Mouse (Mus musculus) liver, embryonic 12.5 days (tissue): ENCODE data around the gene Impdh1. TPM values are rescaled to one million over a fixed set of nuclear protein-coding genes. Genes with fewer than 3 reads are reported as not detected.
"Not testable (repeated sequence)": the region's sequence is repeated elsewhere in the genome, so short reads cannot be mapped to it uniquely, and the experiment has no call there.

ENCODE experiments used
- ATAC-seq: fragments of 200-750 bp; cut with Nextera tagmentation; 2 replicates; pipeline ENCODE4 v1.8.0; 2017; ENCODE audit warnings: moderate number of reproducible peaks, mild to moderate bottlenecking, moderate library complexity
- H3K27ac ChIP-seq: fragments of 300-500 bp; sonication (generic); 2 replicates; pipeline ENCODE4 v1.5.1; 2016; ENCODE audit warnings: mild to moderate bottlenecking
- H3K27me3 ChIP-seq: fragments of 300-500 bp; sonication (generic); replicated peaks from 2 replicates; pipeline ENCODE4 v1.6.1; 2016; ENCODE audit warnings: mild to moderate bottlenecking, moderate library complexity
- H3K36me3 ChIP-seq: fragments of 300-500 bp; sonication (generic); 2 replicates; pipeline ENCODE4 v1.6.1; 2016; ENCODE audit warnings: mild to moderate bottlenecking, moderate library complexity
- H3K4me1 ChIP-seq: fragments of 300-500 bp; sonication (generic); 2 replicates; pipeline ENCODE4 v1.6.1; 2016
- H3K4me2 ChIP-seq: fragments of 300-500 bp; sonication (generic); 2 replicates; pipeline ENCODE4 v1.6.1; 2016; ENCODE audit warnings: mild to moderate bottlenecking, moderate library complexity
- H3K4me3 ChIP-seq: fragments of 300-500 bp; sonication (generic); 2 replicates; pipeline ENCODE4 v1.5.1; 2016; ENCODE audit warnings: mild to moderate bottlenecking, moderate library complexity
- H3K9ac ChIP-seq: fragments of 300-500 bp; sonication (generic); 2 replicates; pipeline ENCODE4 v1.6.1; 2016; ENCODE audit warnings: mild to moderate bottlenecking, moderate library complexity
- H3K9me3 ChIP-seq: fragments of 300-500 bp; sonication (generic); replicated peaks from 2 replicates; pipeline ENCODE4 v1.6.1; 2016; ENCODE audit warnings: mild to moderate bottlenecking, moderate library complexity
- WGBS: fragments of 180-500 bp; shearing (Covaris S2); methylation state at CpG from one replicate; pipeline ENCODE4 v1.1.7; 2016; ENCODE audit not compliant: insufficient replicate concordance; 5-methylcytosine and 5-hydroxymethylcytosine counted together
- polyA plus RNA-seq: library from polyadenylated mRNA; unstranded; fragments of >200 nt; fragmentation: Nextera tagmentation; extraction: Ambion mirVana; gene quantifications from 2 replicates; pipeline ENCODE4 v1.2.1, GENCODE M21; 2016

The Impdh1 gene
- polyA plus RNA-seq, 1 experiment from 2014 or later = 14.3 TPM

DNA sequence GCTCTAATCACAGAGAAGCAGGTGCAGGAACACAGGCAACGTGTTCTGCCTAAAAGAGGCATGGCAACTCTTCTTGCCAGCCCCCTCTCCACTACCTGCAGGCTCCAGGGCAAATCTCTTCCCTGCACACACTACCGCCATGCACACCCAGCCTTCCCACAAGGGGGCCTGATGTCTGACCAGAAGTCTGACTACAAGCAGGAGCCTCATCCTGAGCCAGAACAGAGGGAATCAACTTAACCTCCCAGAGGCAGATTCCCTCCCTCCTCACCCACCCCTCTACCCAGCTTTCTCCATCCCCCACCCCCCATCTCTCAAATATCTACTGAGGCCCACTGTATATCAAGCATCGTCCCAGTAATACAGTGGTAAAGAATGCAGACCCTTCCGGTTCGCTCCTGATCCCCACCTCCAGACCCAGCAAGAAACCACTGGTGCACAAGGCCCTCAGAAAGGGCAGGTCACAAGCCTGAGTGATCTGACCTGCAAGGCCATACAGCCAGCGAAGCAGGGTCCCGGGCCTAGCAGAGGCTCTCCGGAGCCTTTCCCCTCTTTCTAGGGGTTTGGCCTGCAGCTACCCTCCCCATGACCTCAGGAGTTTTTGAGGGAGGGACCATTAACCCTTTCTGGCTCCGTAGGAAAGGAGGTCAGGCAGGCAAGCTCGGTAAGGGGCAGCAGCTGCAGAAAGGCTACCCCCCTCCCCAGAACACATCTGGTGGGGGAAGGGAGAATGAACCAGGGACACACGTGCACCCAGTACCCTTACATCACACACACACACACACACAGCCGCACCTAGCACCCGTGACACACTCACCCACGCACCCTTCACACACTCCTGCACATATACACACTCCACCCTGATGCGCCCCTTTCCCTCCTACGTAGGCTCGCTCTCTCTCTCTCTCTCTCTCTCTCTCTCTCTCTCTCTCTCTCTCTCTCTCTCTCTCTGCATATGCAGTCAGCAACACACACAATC, 38.0 kb downstream of the Impdh1 start:
- Histone ChIP-seq H3K27me3 (peaks cover 100% of the 10 kb centered on the region), H3K4me1 (peaks cover 7% of the 10 kb centered on the region), H3K27ac (no peak overlapping the region), H3K36me3 (no peaks in the 10 kb centered on the region), H3K9ac (no peak overlapping the region), H3K4me2 (peak overlapping the region; percentile 75), H3K9me3 (no peaks in the 10 kb centered on the region), H3K4me3 (no peak overlapping the region)
- WGBS = 20% methylated on average over 17 of the region's 17 CpGs
- ATAC-seq = peak; percentile 35; the same call in 1 of the 2 replicates

DNA sequence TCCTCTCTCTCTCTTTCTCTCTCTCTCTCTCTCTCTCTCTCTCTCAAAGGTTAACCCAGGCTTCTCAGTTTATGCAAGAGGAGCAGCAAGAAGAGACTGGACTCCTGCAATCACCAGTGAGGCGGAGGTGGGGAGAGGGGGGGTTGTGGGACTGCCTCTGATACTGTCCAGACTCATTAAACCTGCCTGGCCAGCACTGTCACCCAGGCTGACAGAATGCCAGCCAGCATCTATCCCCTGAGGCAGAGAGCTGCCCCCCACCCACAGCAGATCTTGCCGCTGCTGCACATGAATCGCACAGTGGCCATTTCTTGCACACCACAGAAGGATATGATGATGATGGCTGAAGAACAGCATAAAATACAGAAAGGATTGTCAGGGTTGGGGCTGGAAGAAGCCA, 41.1 kb downstream of the Impdh1 start:
- Histone ChIP-seq H3K4me1 (peaks cover 22% of the 10 kb centered on the region), H3K4me3 (no peak overlapping the region), H3K4me2 (no peak overlapping the region), H3K9me3 (no peaks in the 10 kb centered on the region), H3K27me3 (peaks cover 100% of the 10 kb centered on the region), H3K27ac (no peak overlapping the region), H3K9ac (no peak overlapping the region), H3K36me3 (no peaks in the 10 kb centered on the region)
- ATAC-seq = no peak
- 67% methylated on average over 3 of the region's 3 CpGs for WGBS

DNA sequence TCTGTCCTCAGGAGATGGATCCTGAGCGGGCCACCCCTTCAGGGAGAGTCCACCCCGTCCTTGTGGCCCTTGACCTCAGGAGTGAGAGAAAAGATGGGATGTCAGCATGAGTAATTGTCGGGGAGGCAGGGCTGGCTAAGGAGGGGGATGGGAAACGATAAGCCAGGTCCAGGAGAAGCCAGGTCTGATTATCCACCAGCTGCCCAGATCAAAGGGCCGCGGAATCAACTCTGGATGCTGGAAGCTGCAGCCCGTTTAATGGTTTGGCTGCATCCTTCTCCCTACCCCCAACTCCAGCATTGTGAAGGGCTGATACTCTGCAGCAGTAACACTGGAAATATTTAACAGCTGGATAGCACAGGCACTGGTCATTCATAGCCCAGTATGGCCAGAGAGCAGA, 41.8 kb downstream of the Impdh1 start:
- peaks cover 22% of the 10 kb centered on the region for H3K4me1 ChIP-seq
- H3K9me3 ChIP-seq = no peaks in the 10 kb centered on the region
- H3K36me3 ChIP-seq = no peaks in the 10 kb centered on the region
- H3K9ac ChIP-seq = no peak overlapping the region
- H3K4me2 ChIP-seq = no peak overlapping the region
- H3K27ac ChIP-seq = no peak overlapping the region
- peaks cover 100% of the 10 kb centered on the region for H3K27me3 ChIP-seq
- 18% methylated on average over 7 of the region's 7 CpGs for WGBS
- no peak for ATAC-seq
- no peak overlapping the region for H3K4me3 ChIP-seq

DNA sequence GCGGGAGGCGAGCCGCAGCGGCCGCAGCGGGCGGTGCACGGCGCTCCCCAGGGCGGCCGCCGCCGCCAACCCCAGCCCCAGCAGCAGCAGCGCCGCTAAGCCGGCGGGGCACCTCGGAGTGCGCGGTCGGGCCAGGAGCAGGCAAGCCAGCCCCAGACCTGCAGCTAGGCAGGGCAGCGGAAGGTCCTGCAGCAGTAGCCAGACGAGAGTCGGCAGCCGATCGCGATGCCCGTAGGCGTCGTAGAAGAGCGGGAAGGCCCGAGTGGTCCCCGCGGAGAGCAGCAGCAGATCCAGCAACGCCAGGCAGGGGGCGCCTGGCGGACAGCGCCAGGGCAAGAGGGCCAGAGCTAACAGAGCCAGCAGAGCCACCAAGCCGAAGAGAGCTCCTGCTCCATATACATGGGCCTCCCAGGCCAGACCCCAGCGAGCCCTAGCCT, 45.2 kb downstream of the Impdh1 start:
- H3K4me2 ChIP-seq = peak overlapping the region; percentile 71
- H3K9me3 ChIP-seq = no peaks in the 10 kb centered on the region
- peaks cover 98% of the 10 kb centered on the region for H3K27me3 ChIP-seq
- WGBS = under 1% methylated on average over 39 of the region's 40 CpGs
- ATAC-seq = peak; percentile 56
- no peaks in the 10 kb centered on the region for H3K36me3 ChIP-seq
- H3K4me1 ChIP-seq = peaks cover 16% of the 10 kb centered on the region
- H3K4me3 ChIP-seq = peak overlapping the region; percentile 49
- H3K9ac ChIP-seq = peak overlapping the region; percentile 32; the same call in 1 of the 2 replicates
- no peak overlapping the region for H3K27ac ChIP-seq

DNA sequence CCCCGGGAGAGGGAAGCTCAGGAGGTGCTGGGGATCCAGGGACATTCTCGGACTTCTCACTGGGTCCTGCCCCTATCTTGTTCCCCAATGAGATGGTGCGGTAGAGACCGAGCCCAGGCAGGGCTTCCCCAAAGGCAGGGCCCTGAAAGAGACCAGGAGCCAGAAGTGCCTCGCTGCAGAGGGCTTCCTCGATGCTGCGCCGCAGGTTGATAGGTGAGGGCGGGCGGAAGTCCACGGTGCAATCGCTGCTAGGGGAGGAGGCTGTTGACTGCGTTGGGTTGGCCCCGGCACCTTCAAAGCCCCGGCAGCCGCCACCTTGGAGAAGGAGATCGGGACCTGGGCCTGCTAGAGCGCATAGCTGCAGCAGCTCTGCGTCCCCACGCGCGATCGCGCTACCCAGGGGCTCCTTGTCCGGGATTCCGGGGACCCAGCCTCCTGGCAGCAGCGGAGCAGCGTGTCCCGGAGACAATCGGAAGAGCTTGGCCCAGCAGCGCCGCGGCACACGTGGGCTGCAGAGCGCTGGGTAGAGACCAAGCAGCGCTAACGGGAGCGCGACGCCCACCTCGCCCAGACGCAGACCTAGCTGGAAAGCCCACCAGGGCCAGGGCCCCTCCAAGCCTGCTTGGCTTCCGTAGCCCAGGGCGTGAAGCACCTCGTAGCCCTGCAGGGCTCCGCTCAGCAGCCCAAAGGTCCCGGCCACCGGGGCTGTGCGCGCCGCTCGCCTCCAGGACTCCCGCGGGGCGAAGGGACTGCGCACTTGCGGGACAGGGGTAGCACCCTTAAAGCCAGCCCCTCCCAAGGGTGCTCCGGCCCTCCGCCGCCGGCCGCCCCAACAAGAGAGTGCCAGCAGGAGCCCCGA, 45.9 kb downstream of the Impdh1 start:
- 2% methylated on average over 63 of the region's 63 CpGs for WGBS
- peaks cover 16% of the 10 kb centered on the region for H3K4me1 ChIP-seq
- H3K4me2 ChIP-seq = peak overlapping the region; percentile 71
- peak overlapping the region; percentile 32; the same call in 1 of the 2 replicates for H3K9ac ChIP-seq
- no peak overlapping the region for H3K27ac ChIP-seq
- ATAC-seq = peak; percentile 40; the same call in 1 of the 2 replicates
- peaks cover 97% of the 10 kb centered on the region for H3K27me3 ChIP-seq
- no peaks in the 10 kb centered on the region for H3K9me3 ChIP-seq
- no peaks in the 10 kb centered on the region for H3K36me3 ChIP-seq
- peak overlapping the region; percentile 49 for H3K4me3 ChIP-seq

DNA sequence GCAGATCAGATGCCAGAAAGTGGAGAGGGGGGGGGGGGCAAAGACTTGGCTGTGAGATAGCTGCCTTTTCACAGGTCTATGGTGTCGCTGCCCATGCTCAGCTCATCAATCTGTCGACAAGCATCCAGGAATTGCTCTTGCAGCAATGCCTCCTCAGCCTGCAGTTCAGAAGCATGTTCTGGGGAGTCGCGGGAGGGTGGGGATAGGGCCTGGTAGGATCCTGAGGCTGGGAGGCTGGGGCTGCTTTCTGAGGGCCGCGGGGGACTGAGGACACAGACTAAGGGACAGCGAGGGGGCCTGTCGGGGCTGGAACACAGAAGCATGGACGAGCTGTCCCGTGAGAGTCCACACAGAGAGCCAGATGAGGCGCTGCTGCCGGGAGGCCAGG, 46.5 kb downstream of the Impdh1 start:
- Histone ChIP-seq H3K4me2 (peak overlapping the region; percentile 71; the same call in 1 of the 2 replicates), H3K9me3 (no peaks in the 10 kb centered on the region), H3K4me3 (no peak overlapping the region), H3K36me3 (no peaks in the 10 kb centered on the region), H3K27me3 (peaks cover 93% of the 10 kb centered on the region), H3K9ac (no peak overlapping the region), H3K4me1 (peaks cover 20% of the 10 kb centered on the region), H3K27ac (no peak overlapping the region)
- ATAC-seq = no peak
- 6% methylated on average over 12 of the region's 12 CpGs for WGBS

DNA sequence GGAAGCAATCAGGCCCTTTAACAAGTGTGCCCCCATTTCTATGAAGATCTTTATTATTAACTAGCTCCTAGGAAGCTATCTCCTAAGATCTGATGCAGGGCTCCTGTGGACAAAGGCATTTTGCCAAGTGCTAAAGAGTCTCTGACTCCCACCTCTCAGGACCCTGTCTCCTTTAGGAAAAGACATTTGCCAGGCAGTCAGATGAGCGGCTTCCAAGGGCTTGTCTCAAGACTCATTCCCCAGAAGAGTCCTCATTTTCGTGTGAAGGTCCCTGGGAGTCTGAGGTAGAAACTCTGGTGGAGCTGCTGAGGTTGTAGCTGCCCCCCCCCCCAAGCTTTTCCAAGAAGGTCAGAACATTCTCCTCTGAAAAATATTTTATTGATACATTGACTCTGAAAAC, 47.3 kb downstream of the Impdh1 start:
- no peaks in the 10 kb centered on the region for H3K9me3 ChIP-seq
- no peak for ATAC-seq

DNA sequence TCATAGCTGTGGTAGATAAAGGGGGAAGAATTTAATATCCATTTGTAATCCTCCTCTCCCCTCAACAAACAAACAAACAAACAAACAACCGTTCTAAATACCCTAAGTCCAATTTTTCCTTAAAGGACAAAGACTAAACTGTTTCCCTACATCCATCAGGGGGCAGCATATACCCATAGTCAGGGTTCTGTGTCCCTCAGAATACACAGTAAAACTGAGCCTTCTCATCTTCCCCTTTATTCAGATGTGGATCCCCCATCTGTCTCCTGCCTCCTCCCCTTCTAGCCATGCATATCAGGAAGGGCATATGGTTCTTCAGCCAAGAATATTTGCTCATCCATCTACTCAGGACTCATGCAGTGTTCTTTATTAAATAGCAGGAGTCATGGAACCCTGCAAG, 50.0 kb downstream of the Impdh1 start:
- Histone ChIP-seq H3K9me3 (no peaks in the 10 kb centered on the region), H3K4me3 (no peak overlapping the region), H3K27me3 (peaks cover 58% of the 10 kb centered on the region), H3K36me3 (no peaks in the 10 kb centered on the region), H3K4me1 (peaks cover 38% of the 10 kb centered on the region), H3K27ac (no peak overlapping the region), H3K4me2 (no peak overlapping the region), H3K9ac (no peak overlapping the region)
- 0% methylated on average over 1 of the region's 1 CpGs for WGBS
- no peak for ATAC-seq

More for the DNA sequence above, 47.3 kb downstream of the Impdh1 start:
- no peak overlapping the region for H3K4me2 ChIP-seq
- 14% methylated on average over 2 of the region's 2 CpGs for WGBS
- no peak overlapping the region for H3K9ac ChIP-seq
- H3K27me3 ChIP-seq = peaks cover 85% of the 10 kb centered on the region
- H3K4me3 ChIP-seq = no peak overlapping the region
- H3K36me3 ChIP-seq = no peaks in the 10 kb centered on the region
- no peak overlapping the region for H3K27ac ChIP-seq
- peaks cover 22% of the 10 kb centered on the region for H3K4me1 ChIP-seq

DNA sequence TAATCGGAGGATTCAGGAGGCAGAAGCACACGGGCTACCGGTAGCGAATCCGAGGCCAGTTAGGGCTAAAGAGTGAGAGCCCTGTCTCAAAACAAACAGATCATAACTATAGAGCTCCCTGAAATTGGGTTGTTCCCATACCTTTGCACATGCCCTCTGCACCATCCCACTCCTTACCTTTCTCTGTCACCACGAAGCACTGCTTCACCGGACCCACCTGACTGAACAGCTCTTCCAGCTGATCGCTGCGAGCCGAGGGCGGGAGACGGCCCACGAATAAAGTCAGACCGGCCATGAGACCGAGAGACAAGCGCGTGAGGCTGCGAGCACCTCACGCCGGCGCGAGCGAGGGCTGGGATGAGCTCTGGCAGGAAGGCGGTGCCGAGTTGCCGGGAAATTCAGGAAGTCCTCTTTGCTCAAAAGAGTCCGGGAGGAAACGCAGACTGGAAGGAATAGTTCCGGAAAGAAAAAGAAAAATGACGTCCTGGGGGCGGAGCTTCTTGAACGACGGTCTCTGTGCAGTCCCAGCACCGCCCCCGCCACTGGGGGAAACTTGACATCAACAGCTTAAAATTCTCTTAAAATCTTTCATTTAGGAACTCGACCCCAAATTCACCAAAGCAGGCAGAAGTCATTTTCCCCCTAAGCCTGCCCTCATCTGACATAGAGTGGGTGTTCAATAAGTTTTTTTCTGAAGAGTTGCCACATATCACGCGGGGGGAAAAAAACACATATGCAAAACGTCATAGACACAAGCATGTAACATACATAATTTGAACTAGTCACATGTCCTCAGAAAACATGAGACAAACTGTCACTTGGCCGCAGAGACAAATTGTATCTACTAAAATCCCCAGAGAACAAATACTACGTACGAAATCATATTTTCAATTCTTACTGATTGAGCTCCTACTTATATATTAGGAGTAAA, 51.6 kb downstream of the Impdh1 start, which contains the start of gene Rbm28:
TSS of gene Rbm28 (minus strand) at position 693 of the 931 bp plus-strand sequence.
- peaks cover 25% of the 10 kb centered on the region for H3K4me1 ChIP-seq
- ATAC-seq = peak; percentile 88
- no peaks in the 10 kb centered on the region for H3K9me3 ChIP-seq
- H3K4me3 ChIP-seq = peak within 1 kb of the TSS; percentile 88
- H3K27ac ChIP-seq = peak within 1 kb of the TSS; percentile 57; the same call in 1 of the 2 replicates
- WGBS = 8% methylated on average over 42 of the region's 42 CpGs
- H3K9ac ChIP-seq = peak within 1 kb of the TSS; percentile 87
- H3K4me2 ChIP-seq = peak within 1 kb of the TSS; percentile 79
- peaks cover 42% of the 10 kb centered on the region for H3K27me3 ChIP-seq
- peaks cover 8% of the 10 kb centered on the region for H3K36me3 ChIP-seq

DNA sequence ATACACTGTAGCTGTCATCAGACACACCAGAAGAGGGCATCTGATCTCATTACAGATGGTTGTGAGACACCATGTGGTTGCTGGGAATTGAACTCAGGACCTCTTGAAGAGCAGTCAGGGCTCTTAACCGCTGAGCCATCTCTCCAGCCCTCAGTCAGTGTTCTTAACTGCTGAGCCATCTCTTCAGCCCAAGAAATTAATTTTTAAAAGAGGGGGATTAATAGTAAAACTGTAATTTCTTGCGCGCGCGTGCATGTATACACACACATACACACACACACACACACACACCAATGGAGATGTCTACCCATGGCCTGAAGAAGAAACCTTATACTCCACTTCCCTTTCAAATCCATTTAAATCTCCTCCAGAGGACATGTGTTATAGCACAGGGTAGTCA, 54.9 kb downstream of the Impdh1 start:
- H3K4me1 ChIP-seq = peaks cover 25% of the 10 kb centered on the region
- ATAC-seq, H3K4me3 ChIP-seq, H3K9ac ChIP-seq, H3K27ac ChIP-seq, H3K9me3 ChIP-seq, H3K4me2 ChIP-seq: not testable (repeated sequence)
- H3K36me3 ChIP-seq = peaks cover 41% of the 10 kb centered on the region
- WGBS = 98% methylated on average over 5 of the region's 5 CpGs
- H3K27me3 ChIP-seq = peaks cover 10% of the 10 kb centered on the region

DNA sequence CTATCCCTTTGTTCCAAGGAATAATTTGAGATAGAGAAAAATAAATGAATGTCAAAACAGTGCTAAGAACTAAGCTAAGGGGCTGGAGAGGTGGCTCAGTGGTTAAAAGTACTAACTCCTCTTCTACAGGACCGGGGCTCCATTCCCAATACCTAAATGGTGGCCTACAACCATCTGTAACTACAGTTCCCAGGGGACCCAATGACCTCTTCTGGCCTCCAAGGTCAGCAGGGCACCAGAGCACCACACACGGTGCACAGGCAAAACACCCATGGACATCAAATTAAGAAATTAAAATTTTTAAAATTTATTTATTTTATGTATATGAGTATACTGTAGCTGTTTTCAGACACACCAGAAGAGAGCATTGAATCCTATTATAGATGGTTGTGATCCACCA, 55.4 kb downstream of the Impdh1 start:
- H3K27ac ChIP-seq = no peak overlapping the region
- no peaks in the 10 kb centered on the region for H3K9me3 ChIP-seq
- H3K9ac ChIP-seq = no peak overlapping the region
- no peak overlapping the region for H3K4me2 ChIP-seq
- H3K27me3 ChIP-seq = peaks cover 6% of the 10 kb centered on the region
- no peak overlapping the region for H3K4me3 ChIP-seq
- peaks cover 25% of the 10 kb centered on the region for H3K4me1 ChIP-seq
- H3K36me3 ChIP-seq = peaks cover 46% of the 10 kb centered on the region
- no peak for ATAC-seq
- WGBS = 75% methylated on average over 2 of the region's 2 CpGs
